Mouse (Mus musculus) Muller cell, postnatal 12 days (primary cell): Measurements from ENCODE around the gene Gm20850.
"Not testable (repeated sequence)": the region's sequence is repeated elsewhere in the genome, so short reads cannot be mapped to it uniquely, and the experiment has no call there.

Experiments used
- DNase-seq: peaks from one replicate; pipeline ENCODE4 v3.0.0-alpha.2; 2015; ENCODE audit errors: inconsistent ontology term

Gm20850 gene

GRCm38 (mm10) chrY:75715022-75715421 lies at the start of gene Gm20850:
Gene Gm20850, plus strand, starts transcription at chrY:75715322.
- DNase-seq: not testable (repeated sequence)
